Mouse (Mus musculus) gastrocnemius, postnatal 14 days (tissue): ENCODE results near the gene Mtif3. TPM values are rescaled to one million over a fixed set of nuclear protein-coding genes. Genes with fewer than 3 reads are reported as not detected.
"Not testable (repeated sequence)": the region's sequence is repeated elsewhere in the genome, so short reads cannot be mapped to it uniquely, and the experiment has no call there.

ENCODE experiments used
- DNase-seq: peaks from one replicate; pipeline ENCODE4 v3.0.0; 2021; ENCODE audit warnings: mixed read lengths
- intact Hi-C: fragments of 180-260 bp; cut with DNase I; formaldehyde crosslinking; loops from one replicate; pipeline ENCODE4 v1.15.1; 2025; ENCODE audit warnings: low total_unique reads
- total RNA-seq, 2 experiments: library from RNA; stranded (reverse); gene quantifications; 2 replicates each; pipeline ENCODE4 v1.2.3; 2021

The Mtif3 gene
- total RNA-seq, 2 experiments from 2014 or later, result 21.8 to 24.3 TPM

DNA sequence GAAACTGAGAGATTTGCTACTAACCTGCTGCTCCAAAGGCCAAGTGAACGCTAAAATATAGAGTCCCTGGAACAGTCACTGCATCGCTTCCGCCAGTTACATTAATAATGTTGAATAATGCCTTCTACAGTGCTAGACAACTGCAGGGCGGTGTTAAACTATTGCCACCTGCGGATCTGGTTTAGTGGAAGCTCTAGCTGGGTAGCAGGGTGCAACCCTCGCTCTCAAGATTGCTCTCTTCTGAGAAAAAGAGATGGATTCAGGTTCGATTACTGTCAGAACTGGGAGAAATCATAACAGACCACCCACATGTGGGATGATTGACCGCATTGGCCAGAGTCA is 308 bp upstream of the Mtif3 start:
- no peak for DNase-seq
- intact Hi-C loops, result no loop called here

DNA sequence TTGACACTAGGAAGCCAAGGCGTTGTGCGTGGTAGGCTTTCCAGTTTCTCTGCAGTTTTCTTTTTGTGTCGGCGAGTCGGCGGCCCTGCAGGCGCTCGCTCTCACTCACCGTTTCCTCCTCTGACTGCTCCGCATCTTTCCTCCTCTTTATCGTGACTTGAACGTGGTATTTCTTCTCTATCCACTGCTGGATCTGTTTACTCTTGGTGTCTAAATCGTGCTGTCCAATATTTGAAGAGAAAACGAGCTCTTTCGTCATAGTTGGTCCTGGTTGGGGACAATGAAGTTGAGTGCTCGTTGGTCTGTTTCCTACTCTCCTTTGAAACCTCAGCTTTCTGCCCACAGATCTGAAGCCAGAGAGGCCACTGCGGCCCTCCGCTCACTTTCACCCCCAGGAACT is 6.9 kb downstream of the Mtif3 start:
- DNase-seq, result no peak
- intact Hi-C loops, result no loop called here

DNA sequence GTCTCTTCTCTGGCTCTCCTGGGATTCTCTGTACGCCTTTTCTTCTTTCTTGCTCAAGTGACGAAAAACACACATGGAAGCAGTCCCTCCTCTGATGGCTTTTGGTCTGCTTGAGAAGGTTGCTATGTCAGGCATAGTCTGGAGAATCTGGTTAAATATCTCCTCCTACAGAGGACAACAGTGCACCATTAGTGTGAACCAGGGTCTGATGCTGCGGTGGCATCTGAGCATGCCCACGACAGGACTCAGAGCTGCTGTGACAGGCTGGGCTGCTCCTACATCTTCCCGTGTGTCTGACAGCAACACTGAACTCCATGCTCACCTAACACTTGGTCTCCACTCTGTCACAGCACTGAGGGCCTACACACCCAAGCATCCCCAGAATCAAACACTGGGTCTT is 7.9 kb downstream of the Mtif3 start:
- DNase-seq, result no peak
- intact Hi-C loops, result no loop called here

DNA sequence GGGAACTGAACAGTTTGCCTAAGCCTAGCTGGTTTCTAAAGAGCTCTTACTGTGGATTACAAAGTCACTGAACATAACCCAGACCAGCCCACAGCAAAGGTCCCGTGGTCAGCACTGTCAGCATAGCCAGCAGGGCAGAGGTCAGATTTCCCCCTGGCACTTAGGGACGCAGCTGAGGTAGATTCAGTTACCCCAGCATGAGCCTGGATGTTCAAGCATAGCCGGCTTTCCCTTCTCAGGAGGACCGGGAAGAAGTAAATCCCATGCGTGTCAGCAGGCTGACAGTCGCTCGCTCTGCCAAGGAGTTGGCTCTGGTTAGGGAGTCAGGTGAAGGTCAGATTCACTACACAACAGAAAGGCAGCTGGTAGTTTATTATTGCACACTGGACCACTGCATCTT is 9.0 kb downstream of the Mtif3 start:
- DNase-seq, result peak; percentile 39
- intact Hi-C loops, result no loop called here

DNA sequence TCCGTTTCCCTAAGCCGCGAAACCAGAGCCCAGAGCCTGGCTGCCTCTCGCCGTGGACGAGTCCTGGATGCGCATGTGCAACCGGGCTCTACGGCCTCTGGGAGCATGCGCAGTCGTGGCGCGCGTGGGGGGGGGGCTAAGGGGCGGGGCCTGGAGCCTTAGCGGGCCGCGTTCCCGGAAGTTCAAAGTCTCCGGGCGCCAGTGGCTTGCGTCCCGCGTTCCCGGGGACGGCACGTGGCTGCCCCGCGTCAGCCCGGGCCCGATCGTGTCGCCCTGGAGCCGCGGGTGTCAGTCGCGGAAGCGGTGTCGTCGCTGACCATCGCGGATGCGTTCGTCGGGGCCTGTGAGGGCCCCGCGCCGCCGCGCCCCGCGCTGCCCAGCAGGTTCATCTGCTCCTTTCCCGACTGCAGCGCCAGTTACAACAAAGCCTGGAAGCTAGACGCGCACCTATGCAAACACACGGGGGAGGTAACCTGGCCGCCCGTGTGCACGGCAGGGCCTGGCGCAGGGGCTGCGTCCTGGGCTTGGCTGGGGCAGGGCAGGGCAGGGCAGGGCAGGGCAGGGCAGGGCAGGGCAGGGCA is 15.0 kb downstream of the Mtif3 start, which contains the start of gene Gtf3a:
Gene Gtf3a, plus strand, starts transcription at position 150 of the 581 bp plus-strand sequence.
- peak; percentile 84 for DNase-seq
- intact Hi-C loops, result no loop called here

DNA sequence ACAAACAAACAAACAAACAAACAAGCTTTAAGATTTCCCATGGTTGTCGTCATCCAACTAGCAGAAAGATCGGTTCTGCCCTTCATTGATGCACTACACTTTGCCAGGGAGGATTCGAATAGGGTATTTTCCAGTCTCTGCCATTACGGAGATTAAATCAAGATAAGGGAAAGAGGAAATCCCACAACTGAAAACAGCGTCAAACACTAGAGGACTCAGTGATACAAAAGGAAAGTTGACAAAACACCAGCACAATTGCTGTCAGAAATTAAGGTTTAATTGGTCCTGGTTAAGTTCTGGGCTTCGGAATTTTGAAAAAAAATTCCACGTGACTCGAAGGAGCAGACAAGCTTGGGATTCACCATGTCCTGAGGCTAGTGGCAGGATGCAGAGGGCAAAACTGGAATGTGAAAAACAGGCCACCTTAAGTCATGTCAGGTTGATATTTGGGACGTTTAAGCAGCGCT is 15.5 kb downstream of the Mtif3 start:
- intact Hi-C loops, result no loop called here
- no peak for DNase-seq

DNA sequence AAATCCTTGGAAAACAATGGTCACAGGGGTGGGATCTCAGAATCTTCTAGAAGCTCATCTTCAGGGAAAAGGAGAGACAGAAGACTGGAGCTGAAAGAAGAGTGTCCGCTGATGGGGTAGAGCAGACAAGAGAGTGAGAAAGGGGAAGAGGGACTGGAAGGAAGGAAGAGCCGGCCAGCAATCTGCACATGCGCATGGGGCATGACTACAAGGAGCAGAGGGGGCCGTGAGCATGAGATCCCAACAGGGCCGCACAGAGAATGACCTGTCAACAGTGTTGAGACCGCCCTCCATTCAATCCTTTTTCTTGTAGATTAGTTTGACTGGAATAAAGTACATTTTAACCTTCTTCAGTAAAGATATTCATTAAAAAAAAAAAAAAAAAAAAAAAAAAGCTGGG is 16.1 kb downstream of the Mtif3 start:
- intact Hi-C loops, result no loop called here
- DNase-seq, result no peak

DNA sequence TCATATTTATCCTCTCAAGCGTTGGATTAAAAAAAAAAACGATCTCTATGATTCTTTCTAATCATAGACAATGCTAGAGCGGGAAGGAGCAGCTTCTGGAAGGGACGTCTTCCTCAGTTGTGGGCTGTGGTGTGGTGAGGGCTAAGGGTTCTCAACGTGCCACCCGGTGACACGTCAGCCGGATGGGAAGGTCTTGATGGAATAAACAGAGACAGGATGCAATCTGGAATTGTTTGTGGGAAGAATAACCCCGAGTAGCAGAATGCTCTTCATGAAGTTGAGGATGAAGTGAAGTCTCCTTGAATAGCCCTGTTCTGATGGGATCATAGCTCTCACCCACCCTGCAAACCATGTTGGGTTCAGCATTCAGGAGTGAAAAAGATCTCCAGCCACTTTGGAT is 16.9 kb downstream of the Mtif3 start:
- intact Hi-C loops, result no loop called here
- no peak for DNase-seq

DNA sequence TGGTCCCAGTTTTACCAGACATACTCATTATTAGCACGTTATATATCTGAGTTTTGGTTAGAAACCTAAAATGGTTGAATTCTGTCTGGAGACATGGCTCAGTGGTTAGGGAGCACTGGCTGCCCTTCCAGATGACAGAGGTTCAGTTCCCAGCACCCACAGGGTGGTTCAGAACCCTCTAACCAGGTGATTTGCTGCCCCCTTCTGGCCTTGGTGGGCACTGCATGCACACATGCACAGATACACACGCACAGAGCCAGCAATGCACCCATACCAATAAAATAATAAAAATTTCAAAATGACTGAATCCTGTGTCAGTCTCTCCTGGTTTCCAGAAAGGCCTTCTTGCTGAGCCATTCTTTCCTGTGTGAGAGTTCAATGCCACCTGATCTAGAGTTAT is 19.0 kb downstream of the Mtif3 start:
- DNase-seq, result no peak
- intact Hi-C loops, result no loop called here

DNA sequence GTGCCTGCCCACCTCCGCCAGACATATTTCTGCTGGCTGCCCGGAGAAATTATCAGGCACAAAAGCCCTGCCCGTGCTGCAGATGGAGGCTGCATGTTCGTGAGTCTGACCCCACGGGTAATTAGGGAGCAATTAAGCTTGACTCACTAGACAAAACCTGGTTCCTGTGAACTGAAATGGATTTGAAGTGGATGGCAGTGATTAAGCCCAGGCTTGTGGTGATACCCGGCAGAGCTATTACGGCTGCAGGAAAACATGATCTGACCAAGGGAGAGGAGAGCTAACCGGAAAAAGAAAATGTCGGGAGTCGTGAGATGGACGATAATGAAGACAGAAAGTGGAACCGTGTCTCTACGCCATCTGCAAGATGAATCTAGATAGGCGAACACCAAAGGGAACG is 20.6 kb downstream of the Mtif3 start:
- no peak for DNase-seq
- intact Hi-C loops, result loop anchor here (2.0 kb wide), 1 partner anchor 282 kb away; no protein-coding TSS in a partner anchor

DNA sequence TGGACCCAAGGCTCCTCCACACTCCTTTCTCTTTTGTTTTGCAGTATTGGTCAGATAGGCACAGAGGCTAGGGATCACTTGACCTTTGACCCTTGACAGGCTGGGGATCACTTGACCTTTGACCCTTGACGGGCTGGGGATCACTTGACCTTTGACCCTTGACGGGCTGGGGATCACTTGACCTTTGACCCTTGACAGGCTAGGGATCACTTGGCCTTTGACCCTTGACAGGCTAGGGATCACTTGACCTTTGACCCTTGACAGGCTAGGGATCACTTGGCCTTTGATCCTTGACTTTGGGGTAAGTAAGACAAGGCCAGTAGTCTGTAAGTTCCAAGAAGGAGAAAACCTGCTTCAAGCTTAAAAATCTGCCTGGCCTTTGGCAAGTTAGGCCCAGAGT is 21.7 kb downstream of the Mtif3 start:
- DNase-seq, result not testable (repeated sequence)
- intact Hi-C loops, result loop anchor here (2.0 kb wide), 1 partner anchor 283 kb away; no protein-coding TSS in a partner anchor

DNA sequence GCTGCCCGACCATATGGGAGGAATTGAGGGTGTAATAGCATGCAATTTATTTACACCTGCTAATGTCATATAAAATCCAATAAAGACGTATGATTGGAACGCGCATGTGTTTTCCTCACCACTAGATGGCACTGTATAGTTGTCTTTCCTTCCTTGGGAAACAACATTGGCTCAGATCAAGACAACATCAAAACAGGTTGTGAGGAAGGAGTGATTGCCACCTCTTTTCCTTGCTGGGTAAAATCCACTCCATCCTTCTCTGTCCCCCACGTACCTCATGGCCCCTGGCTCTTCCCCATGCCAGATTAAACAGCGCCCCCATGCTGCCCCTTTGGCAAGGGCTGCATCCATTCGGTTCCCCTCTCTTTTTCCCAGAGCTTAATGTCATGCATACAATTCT is 23.4 kb downstream of the Mtif3 start:
- intact Hi-C loops, result no loop called here
- no peak for DNase-seq

DNA sequence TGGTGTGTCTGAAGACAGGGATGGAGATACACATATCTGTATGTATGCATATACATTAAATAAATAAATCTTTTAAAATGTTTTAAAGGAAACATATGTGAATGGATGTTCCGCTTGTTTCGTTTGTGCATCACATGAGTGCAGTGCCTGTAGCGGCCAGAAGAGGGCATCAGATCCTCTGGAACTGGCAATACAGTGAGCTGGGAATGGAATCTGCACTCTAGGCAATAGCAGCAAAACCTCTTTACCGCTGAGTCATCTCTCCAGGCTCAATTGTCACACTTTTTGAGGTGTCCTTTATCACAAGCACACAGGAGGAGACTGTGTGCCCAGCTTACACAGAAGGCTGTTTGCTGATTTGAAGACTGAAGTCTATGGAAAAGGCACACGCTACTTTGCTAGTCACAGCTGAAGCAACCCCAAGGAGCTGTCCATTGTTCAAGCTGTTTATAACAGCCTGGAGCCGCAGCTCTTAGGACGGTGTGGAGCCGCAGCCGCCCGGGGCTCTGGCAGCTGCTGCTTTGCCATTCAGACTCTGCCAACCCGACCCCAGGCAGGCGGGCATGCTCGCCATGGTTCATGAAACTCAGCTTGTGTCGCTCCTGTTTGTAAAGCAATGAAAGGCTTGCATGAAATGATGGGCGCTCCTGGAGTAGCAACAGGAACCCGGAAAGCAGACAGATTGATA is 24.3 kb downstream of the Mtif3 start:
- intact Hi-C loops, result no loop called here
- no peak for DNase-seq

DNA sequence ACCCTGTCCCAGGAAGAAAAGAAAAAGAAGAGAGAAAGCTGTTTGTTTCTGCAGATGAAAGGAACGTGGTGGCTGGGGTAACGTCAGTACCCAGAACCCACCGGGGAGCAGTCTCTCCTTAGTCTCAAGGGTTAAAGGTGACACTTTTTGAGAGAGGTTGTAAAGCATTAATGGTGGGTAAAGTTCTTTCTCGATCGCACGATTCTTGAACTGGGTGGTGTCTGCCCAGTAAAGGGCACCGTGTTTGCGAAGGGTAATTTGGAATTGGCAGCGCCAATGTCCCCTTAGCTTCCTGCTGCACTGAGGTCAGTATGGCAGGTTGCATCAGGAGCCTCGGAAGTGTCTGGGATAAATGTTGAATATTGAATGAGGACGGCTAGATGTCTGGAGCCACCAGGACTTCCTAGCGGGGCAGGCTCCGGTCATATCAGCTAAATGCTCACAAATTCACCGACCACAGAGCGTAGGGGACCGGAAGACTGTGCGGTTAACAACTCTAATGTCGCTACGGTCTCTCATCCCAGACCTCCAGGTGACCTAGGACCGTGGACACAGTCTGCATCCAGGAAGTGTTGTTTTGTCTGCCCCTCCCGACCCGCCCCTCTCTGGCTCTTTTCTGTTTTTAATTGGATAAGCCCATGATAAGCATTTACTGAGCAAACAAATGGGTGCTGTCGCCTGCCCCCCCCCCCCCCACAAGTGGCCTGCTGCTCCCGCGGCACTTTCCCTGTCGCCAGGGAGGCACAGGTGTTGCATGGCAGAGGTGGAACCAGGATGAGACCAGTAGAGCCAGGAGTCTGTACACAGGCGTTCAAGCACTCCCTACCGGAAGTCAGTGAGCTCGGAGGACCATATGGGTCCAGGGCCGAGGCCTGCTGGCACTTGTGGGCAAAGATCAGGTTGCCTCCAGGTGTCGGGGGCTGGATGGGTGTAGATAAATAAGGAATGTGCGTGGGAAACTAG is 25.8 kb downstream of the Mtif3 start:
- no peak for DNase-seq
- intact Hi-C loops, result no loop called here

DNA sequence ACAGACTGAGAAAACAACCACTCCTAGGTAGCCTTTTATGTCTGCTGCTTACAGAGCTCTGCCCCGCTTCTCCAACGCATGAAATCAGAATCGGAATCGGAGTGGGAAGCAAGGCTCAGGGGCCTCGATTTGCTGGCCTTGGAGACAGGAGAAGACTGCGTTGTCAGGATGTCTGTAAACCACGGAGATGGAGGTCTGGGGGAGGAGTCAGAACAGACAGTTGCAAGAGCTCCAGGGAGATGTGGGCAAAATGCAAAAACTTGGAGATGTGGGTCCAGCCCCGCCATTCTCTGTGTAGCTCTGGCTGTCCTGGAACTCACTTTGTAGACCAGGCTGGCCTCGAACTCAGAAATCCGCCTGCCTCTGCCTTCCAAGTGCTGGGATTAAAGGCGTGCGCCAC is 30.1 kb downstream of the Mtif3 start:
- intact Hi-C loops, result no loop called here
- no peak for DNase-seq

DNA sequence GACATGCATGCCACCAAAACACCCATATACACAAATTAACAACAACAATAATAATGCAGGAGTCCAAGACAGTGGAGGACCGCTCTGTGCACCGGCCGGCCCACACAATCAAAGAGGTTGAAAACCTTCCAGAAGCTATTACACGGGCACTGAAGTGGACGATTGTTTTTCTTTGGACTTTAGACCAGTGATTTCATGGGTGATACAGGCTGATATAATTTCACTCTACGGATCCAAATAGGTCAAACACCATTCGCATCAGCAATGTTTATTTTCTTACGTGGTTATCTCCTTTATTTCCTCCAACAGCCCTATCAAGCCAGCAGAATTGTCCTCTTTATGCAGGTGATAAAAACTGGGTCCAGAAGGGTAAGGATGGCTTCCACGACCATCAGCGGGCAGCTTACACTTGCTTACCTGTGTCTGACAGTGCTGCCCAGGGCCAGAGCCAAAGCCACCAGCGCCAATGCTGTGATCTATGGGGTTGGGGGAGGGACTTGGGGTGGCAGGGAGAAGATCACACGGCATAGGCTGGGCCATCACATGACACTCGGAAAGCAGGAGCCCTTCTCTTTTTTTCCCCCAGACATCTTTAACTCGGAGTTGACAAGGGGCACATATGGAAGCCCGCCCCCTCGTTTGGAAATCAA is 31.6 kb downstream of the Mtif3 start:
- no peak for DNase-seq
- intact Hi-C loops, result no loop called here

DNA sequence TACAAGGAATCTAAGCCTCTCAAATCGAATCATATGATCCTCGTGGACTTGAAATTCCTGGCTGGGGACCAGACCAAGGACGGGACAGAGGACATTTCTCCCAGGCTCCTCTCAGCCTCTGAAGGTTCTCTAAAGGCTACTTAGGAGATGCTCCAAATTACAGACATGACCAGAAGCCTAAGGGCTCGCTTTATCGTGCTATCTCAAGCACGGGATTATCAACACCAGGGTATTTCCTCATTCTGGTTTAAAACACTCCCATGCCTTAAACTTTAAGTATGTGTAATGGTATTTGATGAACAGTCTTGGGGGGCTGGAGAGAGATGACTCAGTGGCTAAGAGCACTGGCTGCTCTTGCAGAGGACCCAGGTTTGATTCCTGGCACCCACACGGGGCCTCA is 32.2 kb downstream of the Mtif3 start:
- intact Hi-C loops, result no loop called here
- no peak for DNase-seq

DNA sequence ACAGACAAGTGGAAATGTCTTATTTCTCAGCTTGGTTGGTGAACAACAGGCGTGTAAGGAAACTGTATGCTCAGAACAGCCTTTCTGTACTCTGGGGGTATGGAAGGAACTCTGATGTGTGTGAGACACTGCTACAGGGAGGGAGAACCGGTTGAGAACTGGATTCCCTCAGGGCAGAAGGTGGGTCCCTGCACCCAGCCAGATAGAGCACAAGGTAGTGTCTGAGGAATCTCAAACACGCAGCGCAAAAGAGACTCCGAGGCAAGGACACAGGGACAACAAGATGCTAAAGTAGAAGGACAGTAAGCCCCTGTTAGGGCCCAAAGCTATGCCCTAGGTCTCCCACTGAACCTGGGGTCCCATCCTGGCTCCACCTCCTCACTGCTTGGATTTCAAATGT is 36.9 kb downstream of the Mtif3 start:
- DNase-seq, result no peak
- intact Hi-C loops, result no loop called here

DNA sequence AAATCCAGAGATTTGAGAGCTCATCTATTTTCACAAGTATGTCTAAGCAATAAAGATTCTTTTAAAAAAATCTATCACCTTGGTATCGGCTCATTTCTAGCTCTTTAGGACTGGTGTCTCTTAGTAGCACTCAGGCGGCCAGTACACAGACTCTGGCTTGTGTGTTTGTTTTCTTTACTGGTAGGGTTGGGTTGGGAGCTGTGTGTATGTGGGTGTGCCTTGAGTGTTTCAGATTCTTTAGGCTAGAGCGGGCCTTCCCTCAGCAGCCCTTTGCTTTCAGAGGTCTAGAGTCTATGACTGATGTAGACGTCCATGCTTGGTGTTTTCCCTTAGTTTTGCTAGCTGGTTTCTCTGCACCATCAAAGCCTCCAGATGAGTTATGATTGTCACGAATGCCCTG is 40.1 kb downstream of the Mtif3 start:
- DNase-seq, result no peak
- intact Hi-C loops, result no loop called here

DNA sequence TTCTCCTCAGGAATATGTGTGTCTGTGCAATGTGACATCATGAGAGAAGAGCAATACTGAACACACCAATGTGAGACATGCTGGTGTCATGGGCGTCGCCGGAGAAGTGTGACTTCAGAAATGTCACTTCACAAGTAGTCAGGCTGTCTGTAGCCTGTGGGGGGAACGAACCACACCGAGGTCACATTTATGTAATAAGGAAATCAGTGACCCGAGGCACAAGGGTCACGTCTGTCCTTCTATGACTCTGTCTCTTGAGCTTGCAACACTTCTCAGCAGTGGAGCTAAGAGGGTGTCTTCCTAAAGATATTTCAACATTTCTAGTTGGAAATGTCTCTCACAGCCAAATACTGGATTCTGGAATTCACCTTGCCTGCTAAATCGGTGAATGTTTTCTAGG is 42.4 kb downstream of the Mtif3 start:
- intact Hi-C loops, result no loop called here
- DNase-seq, result no peak
